Mouse (Mus musculus) gastrocnemius, postnatal 25 days (tissue): Measurements from ENCODE around the gene Mier3. TPM values are rescaled to one million over a fixed set of nuclear protein-coding genes. Genes with fewer than 3 reads are reported as not detected.

ENCODE experiments used
- DNase-seq: peaks from one replicate; pipeline ENCODE4 v3.0.0; 2022
- long read RNA-seq, 2 experiments: library from polyadenylated mRNA; stranded (forward); transcript quantifications; one replicate each; pipeline ENCODE4 v2.0.0; 2021
- total RNA-seq, 2 experiments: library from RNA; stranded (reverse); gene quantifications; 1 replicate in 1 of 2; 2 replicates in 1 of 2; pipeline ENCODE4 v1.2.3; 2021

Mier3 gene
- 1 to 10 TPM; 8.9 to 9.9 TPM for total RNA-seq
- long read RNA-seq, experiment 1 = 0 reads
- long read RNA-seq, experiment 2, partial matches to known transcripts = 0 of 1 reads
- long read RNA-seq, experiment 2, other reads (novel, unspliced or antisense) = 1 of 1 reads

GRCm38 (mm10) chr13:111680679-111681078 lies at the start of gene Mier3:
Gene Mier3 (plus strand): TSS chr13:111680979.
- no peak for DNase-seq

GRCm38 (mm10) chr13:111634163-111635160 lies 46.3 kb upstream of the Mier3 start:
- DNase-seq = no peak

- no peak for DNase-seq
These were observed 40.5 kb upstream of the Mier3 start for GRCm38 (mm10) chr13:111640319-111640718.

- DNase-seq = no peak
These were observed 37.1 kb upstream of the Mier3 start for GRCm38 (mm10) chr13:111643636-111644035.

- no peak for DNase-seq
These were observed 34.6 kb upstream of the Mier3 start for GRCm38 (mm10) chr13:111646204-111646603.

- DNase-seq = no peak
These were observed 33.5 kb upstream of the Mier3 start for GRCm38 (mm10) chr13:111647279-111647678.

- no peak for DNase-seq
These were observed 29.8 kb upstream of the Mier3 start for GRCm38 (mm10) chr13:111651020-111651419.

GRCm38 (mm10) chr13:111655273-111655672 lies 25.5 kb upstream of the Mier3 start:
- no peak for DNase-seq

GRCm38 (mm10) chr13:111655856-111656255 lies 24.9 kb upstream of the Mier3 start:
- no peak for DNase-seq

- DNase-seq = no peak
These were observed 24.5 kb upstream of the Mier3 start for GRCm38 (mm10) chr13:111656309-111656708.

- no peak for DNase-seq
These were observed 24.0 kb upstream of the Mier3 start for GRCm38 (mm10) chr13:111656769-111657168.

- DNase-seq = peak; percentile 32
These were observed 22.1 kb upstream of the Mier3 start for GRCm38 (mm10) chr13:111658501-111659280.

- no peak for DNase-seq
These were observed 21.3 kb upstream of the Mier3 start for GRCm38 (mm10) chr13:111659430-111659829.

- DNase-seq = no peak
These were observed 20.7 kb upstream of the Mier3 start for GRCm38 (mm10) chr13:111660072-111660471.

- DNase-seq = no peak
These were observed 20.2 kb upstream of the Mier3 start for GRCm38 (mm10) chr13:111660556-111660955.

GRCm38 (mm10) chr13:111668016-111668415 lies 12.8 kb upstream of the Mier3 start:
- no peak for DNase-seq

- DNase-seq = no peak
These were observed 3.9 kb upstream of the Mier3 start for GRCm38 (mm10) chr13:111676841-111677240.

GRCm38 (mm10) chr13:111684056-111684625 lies 3.4 kb downstream of the Mier3 start:
- DNase-seq = no peak

- DNase-seq = peak; percentile 89
These were observed 5.1 kb downstream of the Mier3 start for GRCm38 (mm10) chr13:111685751-111686462.

GRCm38 (mm10) chr13:111686522-111687284 lies 5.9 kb downstream of the Mier3 start:
- peak; percentile 31 for DNase-seq

GRCm38 (mm10) chr13:111687285-111687781 lies 6.6 kb downstream of the Mier3 start:
- peak; percentile 74 for DNase-seq
